Mouse (Mus musculus) effector memory CD4-positive, alpha-beta T cell, adult 7 months (primary cell): ENCODE data around the gene Fbxo27. TPM values are rescaled to one million over a fixed set of nuclear protein-coding genes. Genes with fewer than 3 reads are reported as not detected.

ENCODE experiments used
- polyA plus RNA-seq: library from polyadenylated mRNA; unstranded; fragments of 100-300 nt; shearing (Covaris generic); gene quantifications from one replicate; pipeline ENCODE4 v1.2.1, GENCODE M21; 2017

Gene Fbxo27
- polyA plus RNA-seq: 1.7 TPM

GRCm38 (mm10) chr7:28692545-28693320, at the start of gene Fbxo27:
Fbxo27 (plus strand) TSS chr7:28692849.

DNA sequence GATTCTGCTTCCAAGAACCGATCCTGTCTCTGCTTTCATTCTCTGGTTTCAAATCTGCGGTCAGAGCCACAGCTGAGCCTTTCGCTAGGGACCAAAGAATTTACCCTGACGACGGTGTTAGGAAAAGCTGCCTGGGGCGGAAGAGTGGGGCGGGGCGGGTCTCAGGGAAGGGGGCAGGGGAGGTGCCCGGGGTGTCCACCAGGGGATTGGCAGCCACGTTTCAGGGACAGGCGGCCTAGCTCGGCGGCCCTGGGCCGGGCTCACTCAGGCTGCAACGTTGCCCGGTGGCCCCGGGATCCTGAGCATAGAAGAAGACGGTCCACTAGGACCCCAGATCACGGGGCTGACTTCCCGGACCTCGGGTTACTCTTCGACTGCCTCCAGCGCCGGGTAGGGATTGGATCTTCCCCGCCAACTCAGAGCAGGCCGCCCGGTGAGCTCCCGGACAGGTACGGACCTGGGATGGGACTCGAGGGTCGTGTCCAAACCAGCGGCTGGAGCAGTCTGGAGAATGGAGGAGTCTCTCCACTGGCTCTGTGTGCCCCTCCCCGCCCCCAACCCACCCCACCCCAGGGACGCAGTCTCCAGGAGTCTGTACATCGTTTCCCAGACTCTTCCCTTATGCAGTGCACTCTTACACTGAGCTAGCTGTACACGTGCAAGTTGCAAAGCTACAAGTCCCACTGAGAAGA, 24.1 kb downstream of the Fbxo27 start, which contains the start of gene Fbxo17:
Fbxo17 (plus strand) TSS at position 215 of the 692 bp plus-strand sequence.

GRCm38 (mm10) chr7:28741709-28742438, 49.2 kb downstream of the Fbxo27 start, which contains the start of the genes Mrps12 and Sars2:
Mrps12 (minus strand) TSS chr7:28741820.
Sars2 (plus strand) TSS chr7:28741992.

Other genes starting within 250 kb of the Fbxo27 start
- gene Lrfn1, start 240.9 kb upstream of the Fbxo27 start, polyA plus RNA-seq: 0.88 TPM
- gene Ifnl2, start 182.4 kb upstream of the Fbxo27 start, polyA plus RNA-seq: not detected
- not detected for gene Ifnl3, start 170.0 kb upstream of the Fbxo27 start, polyA plus RNA-seq
- not detected for gene Sycn, start 152.0 kb upstream of the Fbxo27 start, polyA plus RNA-seq
- 4.0 TPM for gene Nccrp1, start 145.6 kb upstream of the Fbxo27 start, polyA plus RNA-seq
- gene Samd4b, start 94.7 kb upstream of the Fbxo27 start, polyA plus RNA-seq: 72.4 TPM
- gene Pak4, start 94.7 kb upstream of the Fbxo27 start, polyA plus RNA-seq: 9.0 TPM
- gene Acp7, start 61.5 kb upstream of the Fbxo27 start, polyA plus RNA-seq: not detected
- gene Fbxo17, start 24.0 kb downstream of the Fbxo27 start, polyA plus RNA-seq: 8.7 TPM
- gene Mrps12, start 49.0 kb downstream of the Fbxo27 start, polyA plus RNA-seq: 47.4 TPM
- gene Sars2, start 49.1 kb downstream of the Fbxo27 start, polyA plus RNA-seq: 19.0 TPM
- gene Ccer2, start 63.3 kb downstream of the Fbxo27 start, polyA plus RNA-seq: not detected
- gene Sirt2, start 73.9 kb downstream of the Fbxo27 start, polyA plus RNA-seq: 78.1 TPM
- 304 TPM for gene Nfkbib, start 74.7 kb downstream of the Fbxo27 start, polyA plus RNA-seq
- gene Rinl, start 96.1 kb downstream of the Fbxo27 start, polyA plus RNA-seq: 310 TPM
- 269 TPM for gene Hnrnpl, start 115.7 kb downstream of the Fbxo27 start, polyA plus RNA-seq
- gene Ech1, start 132.4 kb downstream of the Fbxo27 start, polyA plus RNA-seq: 157 TPM
- 22.2 TPM for gene Lgals4, start 141.0 kb downstream of the Fbxo27 start, polyA plus RNA-seq
- gene Lgals7, start 171.0 kb downstream of the Fbxo27 start, polyA plus RNA-seq: 2.3 TPM
- gene Capn12, start 188.6 kb downstream of the Fbxo27 start, polyA plus RNA-seq: 0.17 TPM